Mouse (Mus musculus) embryonic facial prominence, embryonic 14.5 days (tissue): ENCODE measurements around the gene Frmd5. TPM values are rescaled to one million over a fixed set of nuclear protein-coding genes. Genes with fewer than 3 reads are reported as not detected.

Experiments used
- ATAC-seq: fragments of 200-750 bp; cut with Nextera tagmentation; 2 replicates; pipeline ENCODE4 v1.8.0; 2017; ENCODE audit warnings: low read depth, moderate number of reproducible peaks, moderate TSS enrichment
- DNase-seq: peaks from one replicate; pipeline ENCODE4 v3.0.0-alpha.2; 2015; ENCODE audit warnings: low spot score
- H3K27ac ChIP-seq: fragments of 300-500 bp; sonication (generic); replicated peaks from 2 replicates; pipeline ENCODE4 v1.5.1; 2014; ENCODE audit warnings: low read depth, mild to moderate bottlenecking, low read length, moderate library complexity
- H3K27me3 ChIP-seq: fragments of 300-500 bp; sonication (generic); replicated peaks from 2 replicates; pipeline ENCODE4 v1.6.1; 2014; ENCODE audit warnings: low read length; ENCODE audit not compliant: control insufficient read depth, insufficient read depth
- H3K36me3 ChIP-seq: fragments of 300-500 bp; sonication (generic); 2 replicates; pipeline ENCODE4 v1.6.1; 2014; ENCODE audit warnings: low read length, mixed read lengths; ENCODE audit not compliant: control insufficient read depth, insufficient read depth
- H3K4me1 ChIP-seq: fragments of 300-500 bp; sonication (generic); 2 replicates; pipeline ENCODE4 v1.6.1; 2014; ENCODE audit warnings: antibody characterized with exemption, low read length; ENCODE audit not compliant: control insufficient read depth, insufficient read depth
- H3K4me2 ChIP-seq: fragments of 300-500 bp; sonication (generic); 2 replicates; pipeline ENCODE4 v1.6.1; 2014; ENCODE audit warnings: low read depth, mild to moderate bottlenecking, low read length, moderate library complexity, mixed read lengths
- H3K4me3 ChIP-seq: fragments of 300-500 bp; sonication (generic); 2 replicates; pipeline ENCODE4 v1.5.1; 2014; ENCODE audit warnings: low read depth, mild to moderate bottlenecking, low read length
- H3K9ac ChIP-seq: fragments of 300-500 bp; sonication (generic); 2 replicates; pipeline ENCODE4 v1.6.1; 2014; ENCODE audit warnings: low read depth, mild to moderate bottlenecking, low read length, moderate library complexity, mixed read lengths
- H3K9me3 ChIP-seq: fragments of 300-500 bp; sonication (generic); 2 replicates; pipeline ENCODE4 v1.6.1; 2016; ENCODE audit warnings: low read length; ENCODE audit not compliant: control insufficient read depth
- WGBS: fragments of 180-500 bp; shearing (Covaris S2); extraction: QIAGEN DNeasy Blood & Tissue Kit; methylation state at CpG from one replicate; pipeline ENCODE4 v1.1.7; 2014; 5-methylcytosine and 5-hydroxymethylcytosine counted together
- polyA plus RNA-seq: library from polyadenylated mRNA; unstranded; fragments of >200 nt; fragmentation: Nextera tagmentation; extraction: Ambion mirVana; gene quantifications from 2 replicates; pipeline ENCODE4 v1.2.1, GENCODE M21; 2014

The Frmd5 gene
- polyA plus RNA-seq, 1 experiment from 2014 or later, result 1.4 TPM

GRCm38 (mm10) chr2:121646528-121646927, 160.4 kb downstream of the Frmd5 start:
- WGBS, result 58% methylated on average over 4 of the region's 4 CpGs
- no peaks in the 10 kb centered on the region for H3K9me3 ChIP-seq
- H3K27ac ChIP-seq, result no peak overlapping the region
- DNase-seq, result no peak
- no peaks in the 10 kb centered on the region for H3K4me1 ChIP-seq
- no peak overlapping the region for H3K9ac ChIP-seq
- H3K4me3 ChIP-seq, result no peak overlapping the region
- H3K36me3 ChIP-seq, result no peaks in the 10 kb centered on the region
- H3K27me3 ChIP-seq, result no peaks in the 10 kb centered on the region
- ATAC-seq, result no peak
- H3K4me2 ChIP-seq, result no peak overlapping the region

GRCm38 (mm10) chr2:121642934-121643333, 164.0 kb downstream of the Frmd5 start:
- H3K4me1 ChIP-seq, result no peaks in the 10 kb centered on the region
- H3K27me3 ChIP-seq, result no peaks in the 10 kb centered on the region
- DNase-seq, result no peak
- H3K4me3 ChIP-seq, result no peak overlapping the region
- H3K27ac ChIP-seq, result no peak overlapping the region
- 45% methylated on average over 6 of the region's 6 CpGs for WGBS
- H3K36me3 ChIP-seq, result no peaks in the 10 kb centered on the region
- H3K4me2 ChIP-seq, result no peak overlapping the region
- no peaks in the 10 kb centered on the region for H3K9me3 ChIP-seq
- H3K9ac ChIP-seq, result no peak overlapping the region
- no peak for ATAC-seq

DNA sequence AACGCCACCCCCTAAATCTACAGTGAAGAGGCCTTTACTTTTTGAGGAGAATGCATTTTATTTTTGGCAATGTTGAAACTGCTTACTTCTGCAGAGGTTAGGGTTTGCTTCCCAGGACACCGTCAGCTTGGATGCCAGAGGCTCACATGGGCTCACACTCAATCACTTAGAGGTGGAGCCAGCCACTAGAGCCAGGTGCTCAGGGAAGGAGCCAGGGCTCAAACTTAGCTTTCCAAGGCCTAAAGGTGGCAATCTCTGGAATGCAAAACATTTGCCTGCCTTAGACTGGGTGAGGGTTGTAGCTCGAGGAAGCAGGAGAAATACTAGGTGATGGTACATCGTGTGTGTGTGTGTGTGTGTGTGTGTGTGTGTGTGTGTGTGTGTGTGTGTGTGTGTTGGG, 174.8 kb downstream of the Frmd5 start:
- Histone ChIP-seq H3K4me1 (peaks cover 15% of the 10 kb centered on the region; the same call in 1 of the 2 replicates), H3K4me2 (no peak overlapping the region), H3K27me3 (no peaks in the 10 kb centered on the region), H3K9me3 (no peaks in the 10 kb centered on the region), H3K9ac (no peak overlapping the region), H3K27ac (no peak overlapping the region), H3K4me3 (no peak overlapping the region), H3K36me3 (no peaks in the 10 kb centered on the region)
- DNase-seq, result no peak
- ATAC-seq, result no peak
- WGBS, result 46% methylated on average over 4 of the region's 4 CpGs

DNA sequence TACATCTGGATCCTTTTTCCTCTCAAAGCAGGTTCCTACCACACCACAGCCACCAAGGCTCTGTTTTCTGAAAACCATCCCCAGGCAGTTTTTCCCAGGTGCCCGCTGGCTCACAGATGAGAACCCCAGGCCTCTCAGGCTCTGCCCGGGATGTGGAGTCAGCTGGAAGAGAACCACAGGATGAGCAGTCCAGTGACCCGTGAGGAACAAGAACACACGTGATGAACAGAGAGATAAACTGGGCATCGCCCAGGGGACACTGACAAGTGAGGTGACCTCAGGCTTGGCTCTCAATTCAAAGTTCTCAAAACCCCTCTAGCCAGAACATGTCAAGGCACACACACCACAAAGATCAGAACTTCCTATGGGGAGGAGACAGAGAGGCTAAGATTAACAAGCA, 176.6 kb downstream of the Frmd5 start:
- no peaks in the 10 kb centered on the region for H3K9me3 ChIP-seq
- 64% methylated on average over 5 of the region's 5 CpGs for WGBS
- ATAC-seq (no peak), DNase-seq (no peak)
- H3K4me2 ChIP-seq, result no peak overlapping the region
- no peaks in the 10 kb centered on the region for H3K27me3 ChIP-seq
- H3K9ac ChIP-seq, result no peak overlapping the region
- H3K27ac ChIP-seq, result no peak overlapping the region
- peaks cover 15% of the 10 kb centered on the region; the same call in 1 of the 2 replicates for H3K4me1 ChIP-seq
- H3K4me3 ChIP-seq, result no peak overlapping the region
- H3K36me3 ChIP-seq, result no peaks in the 10 kb centered on the region

- Histone ChIP-seq H3K4me2 (no peak overlapping the region), H3K4me1 (peaks cover 2% of the 10 kb centered on the region; the same call in 1 of the 2 replicates), H3K9me3 (no peaks in the 10 kb centered on the region), H3K9ac (no peak overlapping the region), H3K27me3 (no peaks in the 10 kb centered on the region), H3K27ac (no peak overlapping the region), H3K36me3 (no peaks in the 10 kb centered on the region), H3K4me3 (no peak overlapping the region)
- WGBS, result 61% methylated on average over 10 of the region's 10 CpGs
- no peak for DNase-seq
- ATAC-seq, result no peak
These were observed 178.6 kb downstream of the Frmd5 start for GRCm38 (mm10) chr2:121628290-121628689.

DNA sequence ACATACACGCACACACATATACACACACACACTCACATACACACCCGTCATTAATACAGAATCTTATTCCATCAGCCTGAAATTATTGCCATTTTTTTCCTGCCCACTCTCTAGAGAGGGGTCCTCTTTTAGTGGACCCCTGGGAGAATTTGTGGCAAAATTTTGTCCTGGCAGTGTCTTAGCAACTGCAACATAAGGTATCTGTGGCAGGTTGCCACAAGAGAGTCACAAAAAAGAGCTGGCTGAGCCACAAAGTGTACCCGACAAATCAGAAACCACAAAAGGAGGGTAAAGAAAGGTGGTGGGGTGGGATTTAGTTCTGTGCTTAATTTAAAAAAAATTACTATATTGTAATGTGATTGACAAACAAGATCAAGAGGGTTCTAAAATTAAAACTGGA, 181.0 kb downstream of the Frmd5 start:
- WGBS, result 86% methylated on average over 3 of the region's 3 CpGs
- H3K27ac ChIP-seq, result no peak overlapping the region
- no peak overlapping the region for H3K4me3 ChIP-seq
- no peak overlapping the region for H3K4me2 ChIP-seq
- H3K9ac ChIP-seq, result no peak overlapping the region
- ATAC-seq (no peak), DNase-seq (no peak)
- no peaks in the 10 kb centered on the region for H3K36me3 ChIP-seq
- H3K4me1 ChIP-seq, result peaks cover 5% of the 10 kb centered on the region
- no peaks in the 10 kb centered on the region for H3K27me3 ChIP-seq
- no peaks in the 10 kb centered on the region for H3K9me3 ChIP-seq

- Histone ChIP-seq H3K4me3 (no peak overlapping the region), H3K27me3 (no peaks in the 10 kb centered on the region), H3K9me3 (no peaks in the 10 kb centered on the region), H3K9ac (no peak overlapping the region), H3K36me3 (no peaks in the 10 kb centered on the region), H3K4me1 (peaks cover 9% of the 10 kb centered on the region), H3K27ac (no peak overlapping the region), H3K4me2 (no peak overlapping the region)
- ATAC-seq, result peak; percentile 86
- 47% methylated on average over 13 of the region's 13 CpGs for WGBS
- peak; percentile 50 for DNase-seq
These were observed 185.4 kb downstream of the Frmd5 start for GRCm38 (mm10) chr2:121621262-121622163.

- H3K4me1 ChIP-seq, result peaks cover 9% of the 10 kb centered on the region
- no peak overlapping the region for H3K27ac ChIP-seq
- no peaks in the 10 kb centered on the region for H3K27me3 ChIP-seq
- no peak overlapping the region for H3K4me3 ChIP-seq
- H3K4me2 ChIP-seq, result no peak overlapping the region
- H3K9ac ChIP-seq, result no peak overlapping the region
- no peak for DNase-seq
- 84% methylated on average over 7 of the region's 7 CpGs for WGBS
- no peak for ATAC-seq
- H3K9me3 ChIP-seq, result no peaks in the 10 kb centered on the region
- H3K36me3 ChIP-seq, result no peaks in the 10 kb centered on the region
These were observed 186.2 kb downstream of the Frmd5 start for GRCm38 (mm10) chr2:121620582-121621261.
